Mouse (Mus musculus) ovary, adult 18-20 months (tissue): Measurements from ENCODE around the gene AL732309.1.
A peak's percentile ranks its signal among the peaks of the same experiment; 100 is the strongest.

Experiments used
- DNase-seq: peaks from one replicate; pipeline ENCODE4 v3.0.0; 2022; ENCODE audit warnings: low spot score, mixed read lengths

Gene AL732309.1

DNA sequence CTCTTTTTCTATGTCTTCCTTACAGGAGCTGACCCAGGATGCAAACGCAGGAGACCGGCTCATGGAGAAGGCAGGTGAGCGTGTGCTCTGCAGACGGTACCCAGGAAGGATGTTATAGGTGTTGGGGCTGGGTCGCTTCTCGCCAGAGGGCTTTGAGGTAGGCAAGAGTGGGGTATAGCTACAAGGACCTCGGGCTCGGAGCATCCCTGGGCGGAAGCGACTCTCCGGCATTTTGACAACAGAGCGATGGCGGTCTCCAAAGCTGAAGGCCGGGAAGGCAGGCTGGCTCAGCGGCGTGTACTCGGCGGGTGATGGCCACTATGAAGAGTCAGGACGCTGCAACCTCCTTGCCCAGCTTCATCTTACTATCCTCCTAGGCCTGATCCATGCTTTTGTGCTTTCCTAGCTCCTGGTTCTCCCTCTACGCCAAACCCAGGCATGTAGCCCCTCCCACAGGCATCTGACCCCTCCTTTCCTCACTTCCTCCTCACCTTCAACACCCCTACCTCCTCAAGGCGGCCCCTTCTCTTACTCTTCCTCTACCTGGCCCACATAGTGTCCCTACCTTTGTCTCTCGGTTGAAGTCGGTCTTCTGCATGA is 33.3 kb downstream of the AL732309.1 start:
- no peak for DNase-seq

DNA sequence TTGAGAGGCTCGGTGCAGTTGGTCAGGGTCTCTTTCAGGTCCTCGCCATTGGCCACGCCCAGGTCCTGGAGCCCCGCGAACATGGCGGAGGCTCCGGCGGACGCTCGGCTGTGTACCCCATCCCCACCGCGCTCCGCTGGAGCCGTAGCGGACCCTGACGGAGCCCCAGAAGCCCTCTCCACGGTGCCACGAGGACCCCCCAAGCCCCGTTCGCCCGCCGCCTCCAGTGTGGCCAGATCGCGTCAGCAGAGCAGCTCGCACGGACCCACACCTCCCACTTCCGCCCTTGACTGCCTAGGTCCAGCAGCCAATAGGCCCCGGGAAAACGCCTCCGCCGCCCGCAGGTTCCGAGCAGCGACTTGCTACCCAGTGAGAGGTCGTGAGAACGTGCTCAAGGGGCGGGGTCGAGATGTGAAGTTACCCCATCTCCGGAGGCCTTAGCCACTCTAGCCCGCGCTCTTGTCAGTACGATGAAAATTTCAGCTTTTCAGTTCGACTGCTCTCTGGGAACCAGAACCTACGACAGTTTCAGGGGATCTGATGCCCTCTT is 35.5 kb downstream of the AL732309.1 start, which contains the start of gene Nelfb:
TSS of gene Nelfb (minus strand) at position 369 of the 550 bp plus-strand sequence.
- DNase-seq: peak; percentile 84

DNA sequence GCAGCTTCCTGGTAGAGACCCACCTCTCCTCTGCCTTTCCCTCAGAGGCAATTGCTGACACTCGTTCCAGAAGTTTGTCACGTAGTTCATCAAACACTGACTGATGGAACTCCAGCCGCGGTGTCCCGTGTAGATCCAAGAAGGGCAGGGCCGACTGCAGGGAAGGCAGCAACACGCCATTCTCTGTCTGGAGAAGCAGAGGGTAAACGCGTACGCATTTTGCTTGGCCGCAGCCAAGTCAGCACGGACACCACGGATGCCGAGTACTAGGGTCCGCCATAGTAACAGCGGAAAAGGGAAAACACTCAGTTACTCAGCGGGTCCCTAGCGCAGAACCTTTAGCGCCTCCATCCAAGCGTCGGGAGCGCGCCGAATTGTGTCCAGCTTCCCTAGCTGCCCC is 36.0 kb downstream of the AL732309.1 start:
- DNase-seq: no peak

DNA sequence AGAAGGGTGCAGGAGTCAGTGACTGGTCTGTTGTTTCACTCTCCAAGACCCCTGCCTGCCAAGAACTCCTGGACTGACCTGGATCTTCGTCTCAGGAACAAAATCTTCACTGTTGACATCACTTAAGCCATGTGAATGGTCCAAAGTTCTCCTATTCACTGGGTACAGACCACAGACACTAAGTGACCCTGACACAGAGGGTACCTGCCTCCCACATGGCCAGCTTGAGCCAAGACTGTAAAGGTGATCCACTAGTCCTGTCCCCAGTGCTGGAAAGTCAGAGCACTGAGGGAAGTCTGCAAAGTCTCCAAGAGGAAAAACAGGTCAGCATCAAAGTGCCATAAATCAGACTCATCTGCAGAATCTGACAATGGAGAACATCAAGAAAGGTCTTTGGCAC is 39.1 kb downstream of the AL732309.1 start:
- no peak for DNase-seq

DNA sequence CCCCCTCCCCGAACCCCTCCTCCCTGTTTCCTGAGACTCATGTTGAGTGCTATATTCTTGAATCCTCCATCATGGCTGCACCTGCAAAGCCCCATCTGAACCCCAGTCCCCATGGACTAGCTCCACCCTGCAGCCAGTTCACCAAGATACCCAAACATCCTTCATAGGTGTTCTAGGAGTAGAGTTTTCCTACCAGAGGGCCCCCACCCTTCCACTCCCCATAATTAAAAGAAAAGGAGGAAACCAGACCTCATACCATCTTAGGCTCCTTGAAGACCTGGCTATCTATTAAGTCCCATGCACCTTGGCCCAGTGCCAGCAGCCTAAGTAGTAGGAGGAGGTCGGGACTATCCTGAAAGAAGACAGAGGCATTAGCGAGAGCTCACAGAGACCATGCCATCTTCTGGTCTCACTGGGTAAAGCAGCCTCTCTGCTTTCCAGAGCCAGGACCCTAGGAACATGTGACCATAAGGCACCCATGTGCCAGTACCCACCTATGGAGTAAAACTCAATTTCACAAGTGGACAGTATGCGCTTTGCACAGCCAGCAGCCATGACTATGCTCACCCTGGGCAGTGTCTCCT is 42.9 kb downstream of the AL732309.1 start:
- DNase-seq: no peak

DNA sequence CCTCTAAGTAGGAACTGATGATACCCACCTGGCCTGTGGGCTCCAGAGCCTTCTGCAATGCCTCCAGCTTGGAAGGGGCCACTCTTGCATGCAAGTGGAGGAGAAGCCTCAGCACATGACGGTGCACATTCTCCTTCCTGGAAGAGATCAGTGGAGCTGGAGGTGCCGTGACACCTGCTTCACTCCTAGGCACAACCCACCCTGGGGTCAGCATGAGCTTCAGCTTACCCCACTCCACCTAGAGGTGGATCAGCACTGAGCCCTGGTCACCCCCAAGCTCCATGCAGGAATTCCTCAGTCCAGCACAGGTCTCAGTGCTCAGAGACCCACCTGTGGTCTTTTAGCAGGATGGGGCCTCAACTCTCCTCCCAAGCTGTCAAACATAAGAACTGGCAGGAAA is 46.0 kb downstream of the AL732309.1 start:
- DNase-seq: no peak

DNA sequence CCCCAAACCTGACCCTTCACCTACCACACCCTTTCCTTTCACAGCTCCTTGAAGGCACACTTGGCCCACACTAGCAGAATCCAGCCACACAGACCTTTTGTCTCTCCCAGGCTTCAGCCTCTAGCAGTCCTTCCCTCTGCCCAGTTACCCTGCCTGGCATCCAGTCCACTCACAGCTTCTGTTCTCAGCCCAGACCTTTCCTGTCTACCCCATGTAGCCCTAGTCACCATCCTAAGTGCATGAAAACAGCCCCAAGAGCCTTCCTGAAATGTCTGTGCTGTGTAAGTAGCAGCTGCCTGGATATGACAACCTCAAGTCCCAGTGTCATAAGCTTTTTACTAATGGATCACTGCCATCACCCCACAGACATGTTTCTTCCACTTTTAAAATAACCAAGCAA is 48.7 kb downstream of the AL732309.1 start:
- DNase-seq: no peak

DNA sequence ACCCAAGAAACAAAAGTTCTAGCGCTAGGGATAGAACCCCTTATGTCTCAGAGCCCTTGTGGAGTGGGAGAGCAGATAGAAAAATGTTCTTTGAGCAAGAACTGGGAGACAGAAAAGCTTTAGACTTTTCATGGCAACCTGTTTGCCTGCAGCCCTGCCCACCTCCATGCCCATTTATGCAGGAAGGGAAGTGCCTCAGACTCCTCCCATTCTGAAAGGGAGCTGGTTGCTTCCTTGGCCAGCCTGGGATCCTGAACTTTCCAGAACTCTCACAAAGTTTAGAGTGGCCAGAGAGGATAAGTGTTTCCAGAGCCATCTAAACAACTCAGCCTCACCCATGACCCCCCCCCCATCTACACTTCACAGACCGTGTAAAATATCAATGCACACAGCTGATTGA is 49.5 kb downstream of the AL732309.1 start:
- no peak for DNase-seq

DNA sequence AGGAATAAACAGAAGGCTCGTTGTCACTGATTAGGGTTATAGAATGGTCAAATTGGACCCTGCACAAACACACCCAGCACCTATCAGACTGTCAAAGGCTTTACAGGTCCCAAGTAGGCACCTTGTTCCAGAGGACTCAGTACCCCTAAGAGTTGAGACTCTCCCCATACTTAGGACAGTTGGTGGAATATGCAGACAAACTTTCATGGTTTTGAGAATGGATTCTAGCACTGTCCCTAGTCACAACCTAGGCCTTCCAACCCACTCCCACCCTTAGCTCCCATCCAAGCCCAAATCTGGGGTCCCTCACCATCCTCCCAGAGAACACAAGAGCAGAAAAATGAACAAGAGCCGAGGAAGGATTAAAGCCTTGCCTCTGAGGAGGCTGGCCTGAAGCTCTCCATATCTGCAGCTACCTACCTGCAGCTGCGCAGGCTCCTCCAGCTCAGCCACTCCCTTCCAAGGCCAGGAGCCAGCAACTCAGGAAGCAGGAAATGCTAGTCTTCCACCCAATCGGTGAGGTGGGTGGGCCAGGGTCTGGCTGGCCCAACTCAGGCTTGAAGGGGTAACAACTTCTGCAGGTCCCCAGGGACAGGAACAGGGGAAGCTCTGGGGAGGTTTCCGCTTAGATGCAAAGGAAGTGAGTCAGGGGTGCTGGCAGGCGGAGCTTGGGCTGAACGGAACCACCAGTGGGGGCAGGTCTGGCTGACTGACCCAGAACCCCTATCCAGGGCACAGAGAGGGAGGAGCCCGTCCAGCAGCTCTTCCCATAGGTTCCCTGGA is 50.3 kb downstream of the AL732309.1 start, which contains the start of gene Tor4a:
TSS of gene Tor4a (minus strand) at position 715 of the 783 bp plus-strand sequence.
- peak; percentile 82 for DNase-seq

DNA sequence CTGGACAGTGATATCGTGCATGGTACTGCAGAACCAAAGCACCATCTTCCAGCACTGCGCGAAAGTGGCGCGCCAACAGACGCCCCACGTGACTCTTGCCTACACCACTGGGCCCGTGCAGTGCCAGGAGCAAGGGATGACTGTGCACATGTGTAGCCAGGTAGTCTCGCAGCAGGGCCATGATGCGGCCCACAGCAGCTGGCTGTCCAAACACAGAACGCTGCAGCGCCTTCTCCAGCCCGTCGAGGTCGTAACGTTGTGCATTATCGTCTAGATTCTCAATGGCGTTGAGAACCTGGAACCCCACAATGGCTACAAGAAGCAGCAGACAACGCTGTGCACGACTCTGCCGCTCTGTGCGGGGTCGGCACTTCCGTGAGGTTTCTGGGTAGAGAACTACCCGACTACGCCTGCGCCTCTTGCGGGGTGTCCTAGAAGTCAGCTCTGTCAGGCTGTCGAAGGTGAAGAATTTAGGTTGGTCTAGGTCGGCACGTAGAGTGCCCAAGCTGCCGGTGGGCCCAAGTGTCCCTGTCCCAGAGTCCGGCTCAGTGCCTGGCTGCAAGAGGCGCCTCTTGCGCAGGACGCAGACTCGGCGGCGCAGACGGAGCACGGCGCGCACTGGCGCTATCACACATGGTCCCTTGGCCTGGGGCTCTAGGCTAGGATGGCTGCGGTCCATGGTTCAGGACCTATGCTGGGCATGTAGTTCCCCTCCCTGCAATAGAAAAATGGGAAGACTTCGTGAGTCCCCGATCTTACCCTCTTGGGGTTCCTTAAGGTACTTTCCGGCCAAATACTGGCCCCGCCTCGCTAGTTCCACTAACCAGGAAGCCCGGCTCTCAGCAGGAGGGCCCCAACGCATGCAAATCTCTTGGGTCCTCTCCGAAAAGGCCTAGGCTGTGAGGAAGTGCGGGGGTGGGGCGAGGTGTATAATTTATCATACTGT is 51.2 kb downstream of the AL732309.1 start:
- DNase-seq: peak; percentile 46
